Mouse (Mus musculus) activated CD4-positive, CD25-positive, alpha-beta regulatory T cell, adult 4 months (primary cell): ENCODE data around the gene Zfp287. TPM values are rescaled to one million over a fixed set of nuclear protein-coding genes. Genes with fewer than 3 reads are reported as not detected.

Experiments
- ATAC-seq: one replicate; pipeline ENCODE4 v1.8.0; 2017
- polyA plus RNA-seq, 2 experiments: library from polyadenylated mRNA; unstranded; fragments of 100-300 nt; shearing (Covaris generic); gene quantifications; one replicate each; pipeline ENCODE4 v1.2.1; 2017

Zfp287 gene
- polyA plus RNA-seq: 10 to 100 TPM; 17.0 to 20.4 TPM

DNA sequence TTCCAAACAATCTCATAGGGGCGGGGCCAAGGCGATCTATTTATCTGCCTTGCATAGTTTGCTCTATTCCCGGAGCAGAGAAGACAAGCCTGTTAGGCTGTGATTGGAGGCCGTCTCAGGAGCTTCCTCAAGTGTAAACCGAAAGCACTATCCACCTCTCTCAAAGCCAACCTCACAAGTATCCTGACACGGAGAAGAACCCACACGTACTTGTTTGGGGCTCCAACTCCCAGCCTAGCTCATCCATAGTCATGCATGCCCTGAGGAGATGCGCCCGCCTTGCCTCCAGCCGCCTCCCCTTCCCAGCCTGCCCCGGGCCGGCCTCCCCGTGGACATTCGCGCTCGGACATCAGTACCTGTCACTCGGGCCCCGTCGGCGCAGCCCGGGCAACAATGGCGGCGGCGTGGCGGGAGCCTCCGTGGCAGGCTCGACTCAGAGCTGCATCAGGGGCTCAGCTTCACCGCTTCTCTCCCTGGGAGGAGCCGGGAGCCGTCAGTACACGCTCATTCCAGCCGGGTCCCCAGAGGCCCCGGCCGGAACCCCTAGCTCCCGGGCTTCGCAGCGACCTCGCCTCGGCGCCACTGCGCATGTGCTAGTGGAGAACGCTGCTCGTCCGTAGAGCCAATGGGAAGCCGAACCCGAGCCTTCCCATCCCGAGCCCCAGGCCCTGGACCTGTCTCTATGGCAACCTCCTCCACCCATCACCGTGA lies at the start of gene Zfp287:
TSS of gene Zfp287 (minus strand) at position 595 of the 711 bp plus-strand sequence.
- peak; percentile 89 for ATAC-seq

DNA sequence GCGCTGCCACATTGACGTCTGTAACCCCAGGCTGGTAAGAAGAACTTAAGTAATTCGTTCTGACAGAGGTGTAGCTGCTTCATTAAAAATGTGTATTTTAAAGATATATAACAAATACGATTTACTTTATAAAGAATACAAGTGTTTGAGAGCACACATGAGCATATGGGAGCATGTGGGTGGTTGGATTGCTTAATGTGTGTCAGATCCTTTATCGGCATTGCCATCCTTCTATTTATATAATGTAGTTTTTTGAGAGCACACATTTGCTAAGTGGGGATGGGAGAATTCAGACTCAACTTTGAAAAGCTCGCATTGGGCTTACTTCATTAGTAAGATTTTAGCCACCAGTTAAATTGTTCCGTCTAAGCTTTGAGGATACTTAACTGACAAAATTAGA lies 44.8 kb upstream of the Zfp287 start:
- no peak for ATAC-seq

DNA sequence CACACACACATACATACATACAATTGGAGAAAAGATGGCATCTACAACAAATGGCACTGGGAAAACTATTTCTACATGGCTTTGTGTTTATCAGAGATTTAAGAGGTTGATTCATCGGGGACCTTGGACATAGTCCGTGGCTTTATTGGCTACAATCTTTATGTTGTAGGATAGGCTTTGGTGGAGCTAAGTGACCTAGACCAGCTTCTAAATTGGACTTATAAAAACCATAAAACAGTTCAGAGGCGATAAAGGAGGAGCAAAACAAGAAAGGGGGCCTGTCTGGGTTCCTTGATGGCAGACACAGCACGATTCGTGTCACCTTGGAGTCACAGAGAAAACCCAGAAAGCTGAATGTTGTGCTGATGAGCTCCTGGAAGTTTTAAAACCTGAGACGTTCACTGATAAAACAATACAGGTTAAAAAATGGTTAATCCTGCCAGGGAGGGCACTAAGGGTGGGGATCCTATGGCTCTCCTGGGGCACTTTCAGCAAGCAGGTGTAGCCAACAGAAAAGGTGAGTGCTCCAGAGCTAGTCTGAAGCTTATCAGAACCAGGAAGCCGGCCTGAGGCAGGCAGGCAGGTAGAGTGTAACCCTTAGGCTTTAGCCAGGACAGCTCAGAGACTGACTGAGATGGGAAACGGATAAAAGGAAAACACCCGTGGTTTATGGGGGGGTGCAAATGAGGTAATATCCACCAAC lies 29.2 kb upstream of the Zfp287 start:
- no peak for ATAC-seq

DNA sequence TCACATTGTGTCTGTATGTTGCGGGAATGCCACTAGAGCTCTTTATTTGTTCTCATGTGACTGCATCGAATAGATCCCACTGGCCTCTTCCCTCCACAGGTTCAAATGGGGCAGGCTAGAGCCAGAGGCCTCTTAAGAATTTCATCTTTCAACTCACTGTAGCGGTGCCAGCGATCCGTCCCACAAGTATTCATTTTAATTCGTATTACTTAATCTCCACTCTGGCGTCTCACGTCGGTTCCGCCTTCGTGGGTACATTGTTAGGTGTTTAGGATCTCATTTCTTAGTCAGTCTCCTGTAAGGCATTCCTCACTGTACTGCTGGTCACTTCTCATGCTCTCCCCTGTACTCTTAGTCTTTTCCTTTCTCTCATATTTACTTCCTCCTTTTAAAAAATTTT lies 26.8 kb upstream of the Zfp287 start:
- no peak for ATAC-seq

DNA sequence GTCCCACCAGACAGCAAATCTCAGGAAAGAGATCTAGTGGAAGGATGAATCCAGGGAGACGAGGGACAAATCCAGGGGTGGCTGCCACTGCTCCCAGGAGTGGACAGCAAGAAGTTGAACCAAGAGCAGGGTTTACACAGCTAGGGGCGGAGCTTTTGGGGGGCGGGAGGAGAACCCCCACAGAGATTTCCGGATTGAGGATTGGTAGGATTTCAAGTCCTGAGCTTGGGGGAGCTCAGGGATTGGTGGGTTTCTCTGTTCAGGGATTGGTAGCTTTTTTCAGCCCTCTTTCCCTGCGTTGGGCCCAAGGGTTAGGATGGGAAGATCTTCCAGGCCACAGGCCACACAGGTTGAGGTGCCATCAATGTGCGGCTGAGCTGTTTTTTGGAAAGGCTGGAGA lies 26.2 kb upstream of the Zfp287 start:
- no peak for ATAC-seq

DNA sequence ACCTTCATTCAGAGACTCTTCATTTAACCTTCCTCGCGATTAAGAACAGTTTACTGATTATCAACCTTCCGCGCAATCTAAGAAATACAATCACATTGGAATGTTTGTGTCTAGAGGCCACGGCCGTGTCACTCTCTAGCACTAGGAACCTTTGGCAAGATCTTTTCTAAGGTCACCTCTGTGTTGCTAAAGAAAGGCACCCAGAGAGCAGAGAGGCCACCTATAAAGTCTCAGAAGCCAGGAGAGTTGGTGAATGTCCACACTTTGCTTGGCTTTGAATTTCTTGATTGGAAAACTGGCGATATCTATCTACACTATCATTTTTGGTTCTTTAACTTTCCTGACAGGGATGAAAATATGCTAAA lies 25.4 kb upstream of the Zfp287 start:
- ATAC-seq: no peak

DNA sequence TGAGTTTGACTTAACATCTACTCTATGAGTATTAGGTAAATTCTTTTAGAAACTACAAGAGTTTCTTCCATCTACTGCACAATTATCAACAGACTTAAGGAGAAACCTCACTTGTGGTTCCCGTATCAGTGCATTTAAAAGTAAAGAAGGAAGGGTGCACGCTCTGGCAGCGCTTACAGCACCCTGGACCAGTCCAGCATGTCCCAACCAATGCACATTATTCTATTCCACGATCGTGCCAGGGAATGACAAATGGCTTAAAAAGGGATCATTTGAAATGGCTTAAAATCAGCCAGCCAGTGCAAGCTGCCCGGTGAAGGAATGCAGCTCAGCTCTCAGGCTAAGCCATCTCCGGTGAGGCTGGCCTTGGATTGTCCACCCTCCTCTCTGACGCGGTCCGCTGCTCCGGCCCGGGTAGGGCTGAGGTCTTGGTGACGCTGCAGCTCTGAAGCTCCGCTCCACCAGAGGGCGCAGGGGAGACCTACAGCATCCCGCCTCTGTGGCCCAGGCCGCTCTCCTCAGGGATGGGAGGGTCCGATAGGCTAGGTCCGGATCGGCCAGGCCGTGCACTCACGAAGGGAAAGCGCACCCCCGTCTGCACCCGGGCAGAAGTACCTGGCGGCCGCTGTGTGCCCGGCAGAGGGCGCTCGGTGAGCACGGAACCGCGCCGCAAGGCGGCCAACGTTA lies 24.9 kb upstream of the Zfp287 start:
- ATAC-seq: peak; percentile 81

DNA sequence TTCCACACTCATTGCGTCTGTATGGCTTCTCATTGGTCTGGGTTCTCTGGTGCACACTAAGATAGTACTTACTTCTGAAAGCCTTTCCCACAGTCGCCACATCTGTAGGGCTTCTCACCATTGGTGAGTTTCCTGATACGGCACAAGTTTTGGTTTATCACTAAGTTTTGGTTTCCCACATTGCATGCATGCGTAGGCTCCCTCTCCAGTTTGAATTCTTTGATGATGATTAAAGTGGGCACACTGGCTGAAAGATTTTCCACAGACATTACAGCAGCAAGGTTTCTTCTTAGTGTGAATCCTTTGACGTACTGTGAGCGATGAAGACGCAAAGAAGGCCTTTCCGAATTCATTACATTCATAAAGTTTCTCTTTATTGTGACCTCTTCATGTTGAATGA lies 21.1 kb upstream of the Zfp287 start, which contains the start of gene Gm10428:
TSS of gene Gm10428 (plus strand) at position 321 of the 400 bp plus-strand sequence.
- no peak for ATAC-seq

DNA sequence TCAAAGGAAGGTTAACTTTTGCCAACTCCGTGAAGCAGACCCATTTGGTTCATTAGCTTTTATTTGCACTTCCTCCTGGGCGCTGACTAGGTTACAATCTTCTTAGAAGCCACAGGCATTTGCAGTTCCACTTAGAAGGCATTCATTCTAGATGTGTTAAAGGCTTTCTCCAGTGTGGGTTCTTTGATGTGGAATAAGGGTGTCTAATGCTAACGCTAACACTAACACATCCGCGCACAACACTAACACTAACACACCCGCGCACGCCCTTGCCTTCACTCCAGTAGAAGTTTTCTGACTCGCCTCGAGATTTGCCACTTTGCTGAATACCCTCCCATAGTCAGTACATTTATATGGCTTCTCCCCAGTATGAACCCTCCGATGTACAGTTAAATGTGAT lies 20.5 kb upstream of the Zfp287 start:
- no peak for ATAC-seq

DNA sequence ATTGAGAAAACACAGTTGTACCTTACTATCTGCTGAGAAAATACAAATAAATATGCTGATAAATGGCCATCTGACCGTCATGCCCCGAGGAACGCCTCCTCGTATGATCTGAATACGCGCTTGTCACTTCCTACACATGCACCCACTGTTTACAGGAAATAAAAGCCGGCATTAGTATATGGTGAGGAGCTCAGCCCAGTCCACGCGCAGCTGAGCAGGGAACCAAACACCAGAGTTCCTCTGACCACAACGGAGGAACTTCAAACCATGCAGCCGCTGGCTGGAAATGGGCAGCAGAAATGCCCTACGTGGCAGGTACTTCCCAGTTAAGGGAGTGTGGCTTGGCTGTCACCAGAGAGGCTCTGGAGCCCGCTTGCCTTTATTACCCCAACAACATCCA lies 17.7 kb upstream of the Zfp287 start:
- ATAC-seq: peak; percentile 56

DNA sequence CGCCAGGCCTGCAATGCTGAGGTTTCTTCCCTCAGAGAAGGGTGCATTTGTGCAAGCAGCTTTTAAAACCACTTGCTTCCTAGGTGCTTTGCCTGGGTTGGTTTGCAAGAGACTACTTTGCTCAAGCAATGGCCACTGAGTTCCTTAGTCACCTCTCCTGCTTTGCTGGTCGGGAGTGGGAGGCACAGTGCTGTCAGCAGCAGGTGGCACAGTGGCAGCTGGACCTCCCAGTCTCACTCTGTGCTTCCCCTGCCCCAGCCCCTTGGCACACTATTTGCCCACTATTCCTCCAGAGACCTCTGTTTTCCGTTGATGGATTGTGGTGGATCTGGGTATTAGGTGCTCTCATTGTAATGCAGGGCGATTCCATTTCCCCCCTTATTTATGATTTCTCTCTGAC lies 16.4 kb upstream of the Zfp287 start:
- ATAC-seq: no peak

DNA sequence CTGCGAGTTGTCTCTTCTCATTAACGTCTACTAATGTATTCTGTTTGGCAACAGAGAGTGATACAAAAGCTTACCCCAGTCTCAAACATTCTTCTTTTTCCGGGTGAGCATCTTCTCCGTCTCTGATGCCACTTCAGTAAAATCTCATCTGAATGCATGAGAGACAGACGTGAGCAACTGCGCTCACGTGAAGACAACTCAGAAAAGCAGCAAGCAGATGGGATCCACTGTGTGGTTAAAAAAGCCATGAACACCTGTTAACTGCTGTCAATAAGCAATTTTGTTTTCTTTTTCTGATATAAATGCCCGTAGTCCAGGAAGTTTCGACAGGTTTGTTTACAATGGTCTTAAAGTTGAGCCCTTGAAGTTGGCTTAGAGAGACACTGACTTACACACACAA lies 15.5 kb upstream of the Zfp287 start:
- ATAC-seq: no peak

DNA sequence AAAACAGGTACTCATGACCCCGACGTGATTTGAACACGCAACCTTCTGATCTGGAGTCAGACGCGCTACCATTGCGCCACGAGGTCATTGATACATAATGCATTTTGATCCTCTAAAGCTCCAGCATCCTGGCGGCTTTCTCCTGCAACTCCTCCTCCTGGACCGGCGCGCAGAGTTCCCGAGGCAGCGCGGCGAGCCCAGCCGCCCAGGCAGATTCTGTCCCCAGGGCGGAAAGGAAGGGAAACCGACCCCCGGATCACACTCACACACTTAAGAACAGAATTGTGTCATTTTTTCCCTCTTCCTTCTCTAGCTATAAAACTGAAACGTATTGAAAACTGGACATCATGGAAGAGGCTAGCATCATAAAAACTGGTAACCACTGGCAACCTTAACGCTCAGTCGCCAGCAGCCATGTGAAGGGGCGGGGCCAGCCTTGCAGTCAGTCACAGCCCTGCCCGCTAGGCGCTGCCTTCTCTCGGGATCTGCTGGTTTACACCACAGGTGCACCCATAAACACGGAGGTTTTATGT lies 14.4 kb upstream of the Zfp287 start:
- peak; percentile 67 for ATAC-seq

DNA sequence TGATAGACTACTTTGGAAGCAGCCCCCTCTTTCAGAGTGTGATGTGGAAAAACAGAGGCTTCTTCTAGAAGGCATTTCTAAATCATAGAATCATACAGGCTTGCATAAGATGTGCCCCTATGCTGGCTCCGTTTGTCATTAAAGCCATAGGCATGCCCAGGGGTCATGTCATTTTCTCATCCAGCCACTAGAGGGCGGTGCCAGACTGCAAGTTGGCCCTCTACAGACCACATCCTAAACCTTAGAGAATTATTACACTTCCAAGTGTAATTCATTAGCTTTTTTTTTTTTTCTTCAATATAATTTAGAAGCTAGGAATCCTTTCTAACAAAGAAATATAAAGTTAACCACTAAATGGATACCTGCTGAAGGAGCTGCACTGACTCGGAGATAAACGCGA lies 12.4 kb upstream of the Zfp287 start:
- ATAC-seq: peak; percentile 58

DNA sequence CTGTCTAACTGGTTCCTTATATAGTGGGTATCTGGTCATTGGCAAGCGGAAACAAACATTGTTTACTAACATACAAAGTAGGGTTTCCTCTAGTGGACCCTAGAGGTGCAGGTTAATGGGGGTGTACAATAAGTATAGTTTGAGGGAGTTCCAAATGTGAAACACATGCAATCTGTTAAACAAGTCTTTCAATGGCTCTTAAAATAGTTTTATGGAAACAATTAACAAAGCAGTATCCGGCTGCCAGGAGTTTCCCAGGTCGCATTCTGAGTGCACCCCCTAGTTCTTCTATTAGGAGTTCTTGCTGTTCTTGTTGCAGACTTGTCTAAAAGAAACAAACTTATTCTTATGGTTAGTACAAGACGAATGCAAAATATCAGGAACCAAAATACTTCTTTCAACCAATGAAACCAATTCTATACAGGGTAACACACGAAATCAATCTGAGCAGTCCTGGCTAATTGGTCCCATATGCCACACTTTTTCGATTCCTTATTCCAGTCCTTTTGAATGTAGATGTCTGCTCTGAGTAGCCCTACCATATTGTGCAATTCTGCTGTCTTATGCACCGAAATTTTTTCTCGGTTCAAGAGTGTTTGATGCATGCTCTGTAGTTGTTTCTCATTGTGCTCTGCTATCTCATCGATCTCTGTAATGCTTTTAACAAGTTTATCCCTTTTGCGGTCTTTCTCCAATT lies 10.7 kb upstream of the Zfp287 start:
- ATAC-seq: no peak

DNA sequence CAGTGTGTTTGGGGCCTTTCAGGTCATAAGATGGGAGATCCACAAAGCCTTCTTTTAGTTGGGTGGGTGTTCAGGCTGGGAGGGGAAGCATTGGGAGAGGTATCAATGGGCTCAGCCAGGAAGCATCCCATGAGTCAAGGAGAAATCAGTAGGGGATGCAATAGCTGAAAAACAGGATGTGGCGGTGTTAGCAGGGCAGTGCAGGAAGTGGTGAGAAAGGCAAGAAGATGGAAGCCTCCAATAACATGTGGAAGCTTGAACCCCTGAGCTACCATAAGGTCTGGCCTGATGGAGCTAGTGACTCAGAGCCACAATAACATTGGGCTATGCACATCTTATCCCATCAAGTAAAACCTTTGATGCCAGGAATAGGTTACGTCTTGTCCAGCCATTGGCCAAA lies 9.5 kb upstream of the Zfp287 start:
- peak; percentile 82 for ATAC-seq

DNA sequence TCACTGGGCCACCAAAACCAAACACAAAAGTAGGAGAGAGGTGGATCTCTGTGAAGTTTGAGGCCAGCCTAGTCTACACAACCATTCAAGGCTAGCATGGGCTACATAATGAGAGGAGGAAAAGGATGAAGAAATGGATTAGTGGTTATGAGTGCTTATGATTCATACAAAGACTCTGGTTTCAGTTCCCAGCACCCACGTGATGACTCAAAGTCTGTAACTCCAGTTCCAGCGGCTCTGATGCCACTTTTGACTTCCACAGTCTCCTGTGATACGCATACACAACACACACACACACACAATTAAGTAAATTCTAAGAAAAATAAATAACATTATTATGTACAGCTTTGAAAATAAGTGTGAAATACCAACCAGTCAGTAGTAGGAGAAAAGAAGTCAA lies 960 bp upstream of the Zfp287 start:
- no peak for ATAC-seq

DNA sequence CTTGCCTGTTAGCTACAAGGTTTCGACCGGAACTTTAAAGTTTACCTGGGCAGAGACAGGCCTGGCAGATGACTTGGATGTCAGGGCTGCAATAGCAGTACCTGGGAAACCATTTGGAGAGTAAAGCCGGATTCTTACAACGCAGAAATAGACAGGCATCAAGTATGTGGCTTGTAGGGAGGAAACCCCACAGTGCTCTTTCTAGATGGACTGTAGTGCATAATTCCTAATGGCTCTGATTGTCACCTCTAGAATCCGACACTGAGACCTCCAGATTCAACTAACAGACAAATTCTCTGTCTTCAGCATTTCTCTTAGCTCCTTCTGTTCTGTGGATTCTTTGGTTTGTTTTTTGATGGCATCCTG lies 300 bp upstream of the Zfp287 start:
- no peak for ATAC-seq

DNA sequence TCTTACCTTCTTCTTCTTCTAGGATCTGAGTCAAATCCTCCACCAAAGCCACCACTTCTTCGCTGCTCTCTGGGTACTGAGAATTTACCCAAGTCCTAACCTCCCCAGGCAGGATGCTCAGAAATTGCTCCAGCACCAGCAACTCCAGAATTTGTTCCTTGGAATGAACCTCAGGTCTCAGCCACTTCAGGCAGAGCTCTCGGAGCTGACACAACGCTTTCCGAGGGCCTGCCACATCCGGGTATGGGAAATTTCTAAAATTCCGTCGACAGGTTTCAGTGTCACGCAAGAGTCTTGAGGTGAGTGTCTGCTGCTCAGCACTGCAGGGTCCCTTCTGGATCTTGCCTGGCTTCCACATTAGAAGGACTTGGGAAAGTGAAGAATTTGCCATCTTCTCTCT lies 3.4 kb downstream of the Zfp287 start:
- ATAC-seq: no peak

DNA sequence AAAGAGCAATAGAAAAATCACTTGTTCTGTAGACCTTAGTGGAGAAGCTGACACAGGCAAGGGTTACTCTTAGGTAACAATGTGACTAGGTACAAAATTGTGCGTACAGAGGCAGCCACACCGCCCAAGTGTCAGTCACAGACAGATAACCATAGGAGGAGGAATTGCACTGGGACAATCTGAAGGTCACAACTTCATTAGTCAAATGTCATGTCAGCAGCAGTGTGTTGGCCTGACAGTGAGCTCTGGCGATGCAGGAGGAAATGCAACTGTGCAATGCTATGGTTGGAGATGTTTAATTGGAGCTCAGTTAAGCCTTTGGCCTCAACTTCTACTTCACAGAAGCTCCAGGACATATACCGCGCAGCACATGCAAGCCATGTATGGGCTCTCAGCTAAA lies 21.0 kb downstream of the Zfp287 start:
- no peak for ATAC-seq

DNA sequence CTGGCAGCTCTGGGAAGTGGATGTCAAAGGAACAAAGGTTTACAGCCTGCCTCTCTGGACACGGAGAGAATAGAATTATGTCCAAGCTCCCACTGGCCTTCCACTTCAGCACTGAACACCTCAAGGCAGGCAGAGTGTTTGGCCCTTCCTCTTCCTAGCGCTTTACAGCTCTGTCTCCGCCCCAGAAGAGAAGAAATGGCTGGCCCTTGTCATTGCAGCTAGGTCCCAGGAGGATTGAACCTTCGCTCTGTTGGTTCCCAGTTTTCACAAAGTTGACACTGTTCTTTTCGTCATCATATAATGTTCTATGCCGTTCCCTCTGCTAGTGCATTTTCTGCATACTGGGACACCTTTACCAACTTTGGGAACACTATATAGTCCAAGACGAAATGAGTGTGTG lies 23.5 kb downstream of the Zfp287 start:
- ATAC-seq: no peak

DNA sequence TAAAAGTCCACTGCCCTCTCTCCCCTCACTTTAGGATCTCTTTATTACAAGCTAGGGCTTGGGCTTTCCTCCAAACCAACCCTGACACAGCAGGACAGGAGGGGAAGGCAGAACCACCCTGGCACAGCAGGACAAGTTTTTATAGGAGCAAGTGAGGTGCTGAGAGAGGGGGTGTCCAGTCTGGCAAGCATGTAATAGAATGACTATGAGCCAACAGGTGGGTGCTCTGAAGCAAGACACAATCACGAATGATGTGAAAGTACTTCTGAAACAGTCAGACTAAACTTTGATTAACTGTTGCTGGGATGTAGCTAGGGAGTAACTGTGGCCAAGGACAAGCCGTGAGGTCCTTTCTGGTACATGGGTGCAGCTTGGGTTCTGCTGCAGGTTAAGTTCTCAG lies 25.6 kb downstream of the Zfp287 start:
- ATAC-seq: no peak

DNA sequence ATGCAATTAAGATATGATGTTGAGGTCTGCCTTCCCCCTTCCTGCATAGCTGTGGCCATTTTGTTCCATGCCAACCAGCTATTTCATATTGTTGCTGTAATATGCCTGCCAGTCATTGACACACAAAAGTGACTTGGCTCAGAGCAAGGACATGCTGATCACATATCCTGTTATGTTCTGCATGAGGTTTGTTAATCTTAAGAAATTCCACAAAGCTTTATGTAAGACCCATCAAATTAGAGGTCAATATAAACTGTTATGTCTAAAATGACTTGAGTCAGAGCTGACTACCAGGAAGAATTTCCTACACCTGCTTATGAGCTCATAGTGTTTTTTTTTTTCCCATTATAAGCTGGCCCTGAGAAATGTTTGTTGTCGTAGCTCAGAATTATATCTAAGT lies 30.5 kb downstream of the Zfp287 start:
- no peak for ATAC-seq
